Mouse (Mus musculus) Patski (cell line): Measurements from ENCODE around the gene Mrm1. TPM values are rescaled to one million over a fixed set of nuclear protein-coding genes. Genes with fewer than 3 reads are reported as not detected.

ENCODE experiments used
- ATAC-seq: fragments of 100-300 bp; one replicate; pipeline ENCODE4 v1.8.0; 2021
- CTCF ChIA-PET: fragments of 350-600 bp; sonication (Branson Sonifier 250); formaldehyde crosslinking; loops from one replicate; lab custom pipeline; 2022; ENCODE audit warnings: inconsistent platforms; lab: Charles Lee
- POLR2A ChIA-PET: fragments of 350-600 bp; sonication (Branson Sonifier 250); formaldehyde crosslinking; loops from one replicate; lab custom pipeline; 2022; ENCODE audit warnings: antibody characterized with exemption, inconsistent platforms; lab: Charles Lee
- DNase-seq: peaks from one replicate; pipeline ENCODE4 v3.0.0-alpha.2; 2011; ENCODE audit warnings: low read depth, low spot score
- H3K27me3 ChIP-seq: fragments of 371-371 bp; one replicate; pipeline ENCODE4 v1.5.1; 2021
- CTCF ChIP-seq: fragments of 100-300 bp; IDR thresholded peaks from one replicate; pipeline ENCODE4 v1.5.1; 2021
- in situ Hi-C: fragments of 300-500 bp; cut with MboI; formaldehyde crosslinking; loops from 3 replicates; pipeline ENCODE4 v1.11.1; 2018; ENCODE audit warnings: low pct_unique_long_range_greater_than_20kb, mixed read lengths
- polyA plus RNA-seq: library from polyadenylated mRNA; unstranded; gene quantifications from one replicate; pipeline ENCODE4 v1.2.3, GENCODE M21; 2021

The Mrm1 gene
- polyA plus RNA-seq, 1 experiment from 2014 or later: 16.7 TPM

DNA sequence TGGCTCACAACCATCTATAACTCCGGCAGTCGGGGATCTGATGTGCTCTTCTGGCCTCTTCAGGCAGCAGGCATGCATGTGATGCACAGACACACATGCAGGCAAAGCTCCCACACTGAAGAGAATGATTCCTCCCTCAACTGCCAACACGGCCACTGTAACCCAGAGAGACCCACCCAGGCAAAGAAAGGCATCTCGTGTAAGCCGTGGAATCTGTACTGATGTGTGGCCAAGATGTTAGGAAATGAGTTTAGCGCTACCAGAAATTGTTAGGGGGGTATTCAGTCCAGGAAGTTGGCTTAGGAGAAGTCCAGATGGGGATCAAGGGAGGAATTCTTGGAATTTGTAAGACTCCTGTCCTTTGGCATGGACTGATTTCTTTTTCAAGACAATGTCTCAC is 28.9 kb downstream of the Mrm1 start:
- no peaks in the 10 kb centered on the region for H3K27me3 ChIP-seq
- ChIA-PET CTCF (interaction anchor here (0.6 kb wide), 1 partner anchor 360 kb away, joined by 3 read pairs; no protein-coding TSS in a partner anchor), POLR2A (interaction anchor here (0.6 kb wide), 1 partner anchor 601 kb away, joined by 3 read pairs; no protein-coding TSS in a partner anchor)
- peak; percentile 55 for DNase-seq
- in situ Hi-C loops: loop anchor here (5.0 kb wide), 1 partner anchor 63 kb away; no protein-coding TSS in a partner anchor
- no peak for TF ChIP-seq CTCF
- ATAC-seq: peak; percentile 79

DNA sequence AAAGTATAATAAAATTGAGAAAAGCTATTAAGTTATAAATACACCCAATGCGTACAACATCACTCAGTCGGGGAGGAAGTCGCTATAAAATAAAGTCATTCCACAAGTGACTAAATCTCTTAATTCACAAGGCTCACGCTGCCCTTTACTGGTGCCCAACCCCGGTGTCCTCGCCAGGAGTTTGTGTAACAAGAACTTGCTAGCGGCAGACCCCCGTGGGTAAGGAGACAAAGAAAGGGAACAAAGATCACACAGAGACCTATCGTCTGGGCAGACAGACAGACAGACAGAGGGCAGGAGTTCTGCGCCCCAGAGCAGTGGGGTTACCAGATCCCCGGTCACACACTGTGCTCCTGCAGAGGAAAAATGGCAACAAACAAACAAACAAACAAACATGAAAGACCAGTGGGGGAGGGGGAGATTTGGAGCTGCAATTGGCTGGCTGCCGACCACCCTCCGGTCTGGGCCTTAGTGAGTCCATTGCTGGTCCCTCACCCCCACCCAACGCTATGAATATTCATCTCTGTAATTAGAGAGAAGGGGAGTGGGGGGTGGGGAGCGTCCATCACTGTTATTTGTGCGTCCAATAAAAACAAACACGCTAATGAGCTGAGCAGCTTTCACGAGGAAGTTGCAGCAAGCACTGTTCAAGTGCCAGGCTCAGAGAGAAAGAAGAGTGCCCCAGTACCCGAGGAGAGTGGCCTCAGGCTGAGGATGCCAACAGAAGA is 39.0 kb downstream of the Mrm1 start:
- TF ChIP-seq CTCF: no peak
- ATAC-seq (no peak), DNase-seq (no peak)
- no peaks in the 10 kb centered on the region for H3K27me3 ChIP-seq
- CTCF ChIA-PET: no interaction called here
- POLR2A ChIA-PET: no interaction called here
- in situ Hi-C loops: no loop called here

DNA sequence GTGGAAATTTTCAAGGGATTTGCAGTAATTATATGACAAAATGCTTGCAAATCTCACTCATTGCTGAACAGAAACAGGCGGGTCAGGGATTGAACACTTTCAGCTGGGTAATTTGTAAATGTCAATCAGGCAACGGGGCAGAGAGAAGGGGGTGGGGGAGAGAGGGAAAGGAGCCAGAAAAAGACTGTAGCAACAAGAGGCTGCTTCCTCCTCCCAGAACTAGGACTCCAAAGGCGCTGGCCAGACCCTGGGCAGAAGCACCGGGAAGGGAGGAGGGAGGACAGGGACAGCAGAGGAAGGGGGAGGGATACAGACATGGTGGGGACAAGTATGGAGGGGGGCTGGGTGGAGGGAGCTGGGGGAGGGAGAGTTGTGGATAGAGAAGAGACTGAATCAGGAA is 43.8 kb downstream of the Mrm1 start:
- CTCF ChIA-PET: no interaction called here
- in situ Hi-C loops: no loop called here
- TF ChIP-seq CTCF: no peak
- DNase-seq (no peak), ATAC-seq (no peak)
- POLR2A ChIA-PET: no interaction called here
- no peaks in the 10 kb centered on the region for H3K27me3 ChIP-seq

DNA sequence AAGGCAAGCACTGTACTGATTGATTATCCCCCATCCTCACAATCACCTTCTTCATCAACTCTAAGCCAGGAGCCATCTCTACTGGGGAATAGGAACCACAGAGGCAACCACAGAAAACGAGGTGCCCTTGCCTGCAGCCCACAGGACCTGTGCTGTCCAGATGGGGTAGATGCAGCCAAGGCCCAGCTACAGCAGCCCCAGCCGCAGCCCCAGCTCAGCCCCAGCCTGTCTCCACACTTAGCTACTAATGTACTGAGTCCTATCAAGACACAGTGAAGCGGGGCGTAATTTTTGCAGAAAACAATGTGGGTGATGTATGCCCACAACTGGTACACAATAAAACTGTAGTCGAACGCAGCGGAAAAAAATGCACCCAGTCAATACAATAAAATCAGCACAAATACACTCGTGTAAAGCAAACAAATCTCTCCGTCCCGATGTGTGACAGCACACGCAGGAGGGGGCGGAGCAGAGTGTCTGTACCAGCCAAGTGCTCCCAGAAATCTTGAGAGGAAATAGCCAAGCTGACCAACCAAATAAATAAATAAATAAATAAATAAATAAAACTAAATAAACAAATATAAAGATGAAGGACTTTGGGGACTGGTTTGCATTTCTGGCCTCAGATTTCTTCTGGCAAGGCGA is 44.3 kb downstream of the Mrm1 start:
- TF ChIP-seq CTCF: no peak
- ChIA-PET CTCF (no interaction called here), POLR2A (no interaction called here)
- in situ Hi-C loops: no loop called here
- no peak for DNase-seq
- no peaks in the 10 kb centered on the region for H3K27me3 ChIP-seq
- no peak for ATAC-seq

DNA sequence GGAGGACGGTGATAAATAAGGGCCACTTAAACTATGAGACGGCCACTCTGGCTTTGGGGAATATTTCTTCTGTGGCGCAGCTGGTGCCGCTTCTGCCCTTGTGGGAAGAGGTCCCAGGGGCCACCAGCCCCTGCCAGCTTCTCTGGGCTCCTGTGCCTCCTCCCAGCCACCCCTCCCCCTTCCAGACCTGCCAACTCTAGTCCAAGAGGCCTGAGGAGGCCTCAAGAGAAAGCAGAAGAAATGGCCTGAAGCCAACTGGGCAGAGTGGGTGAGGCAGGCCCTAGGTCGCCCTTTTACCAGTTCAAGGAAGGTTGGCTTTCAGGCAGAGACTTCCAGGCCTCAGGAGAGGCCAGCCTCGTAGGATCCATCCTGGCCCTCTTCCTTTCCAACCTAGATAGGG is 51.4 kb downstream of the Mrm1 start:
- CTCF ChIA-PET: no interaction called here
- no peak for TF ChIP-seq CTCF
- POLR2A ChIA-PET: no interaction called here
- in situ Hi-C loops: no loop called here
- no peaks in the 10 kb centered on the region for H3K27me3 ChIP-seq
- ATAC-seq (no peak), DNase-seq (no peak)

DNA sequence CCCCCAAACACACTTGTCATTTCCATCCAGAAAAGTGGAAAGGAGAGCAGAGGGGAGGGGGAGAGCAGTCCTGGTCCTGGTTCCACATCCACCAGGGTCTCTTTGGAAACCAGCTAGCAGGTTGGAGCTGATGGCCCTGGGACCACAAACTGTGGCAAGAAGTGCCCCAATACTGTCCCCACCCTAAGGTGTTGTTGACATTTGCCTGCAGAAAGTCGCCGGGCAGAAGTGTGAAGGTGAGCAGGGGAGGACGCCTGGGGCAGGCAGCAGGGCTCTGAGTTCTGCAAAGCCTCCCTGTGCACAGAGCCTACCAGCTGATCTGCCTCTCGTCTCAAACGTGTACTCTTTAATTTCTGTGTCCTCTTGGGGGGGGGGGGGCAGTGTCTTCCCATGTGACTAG is 54.2 kb downstream of the Mrm1 start:
- H3K27me3 ChIP-seq: no peaks in the 10 kb centered on the region
- POLR2A ChIA-PET: no interaction called here

DNA sequence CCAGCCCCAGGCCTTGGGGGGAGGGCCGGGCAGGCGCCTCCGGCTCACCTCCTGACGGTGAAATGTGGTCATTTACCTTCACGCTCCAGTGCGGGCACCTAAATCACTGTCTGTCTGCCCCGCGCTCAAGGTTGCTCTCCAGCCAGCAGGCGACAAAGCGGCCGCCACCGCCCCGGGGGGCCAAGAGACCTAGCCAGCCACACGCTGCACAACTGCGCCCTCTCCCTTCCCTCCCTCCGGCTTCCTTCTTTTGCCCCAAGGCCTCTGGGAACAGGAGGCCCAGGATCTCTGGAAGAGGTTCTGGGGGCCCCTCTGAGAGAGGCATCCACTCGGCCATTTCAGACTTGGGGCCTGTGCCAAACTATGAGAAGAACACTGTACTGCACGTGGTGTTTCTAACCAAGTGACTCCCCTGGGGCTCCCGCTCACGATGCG is 54.8 kb downstream of the Mrm1 start:
- in situ Hi-C loops: no loop called here
- TF ChIP-seq CTCF: no peak
- DNase-seq: peak; percentile 38
- ChIA-PET CTCF (no interaction called here), POLR2A (no interaction called here)
- no peaks in the 10 kb centered on the region for H3K27me3 ChIP-seq
- peak; percentile 31 for ATAC-seq

More for the DNA sequence above, 54.2 kb downstream of the Mrm1 start:
- CTCF ChIA-PET: no interaction called here
- in situ Hi-C loops: no loop called here
- no peak for ATAC-seq
- no peak for DNase-seq
- no peak for TF ChIP-seq CTCF

DNA sequence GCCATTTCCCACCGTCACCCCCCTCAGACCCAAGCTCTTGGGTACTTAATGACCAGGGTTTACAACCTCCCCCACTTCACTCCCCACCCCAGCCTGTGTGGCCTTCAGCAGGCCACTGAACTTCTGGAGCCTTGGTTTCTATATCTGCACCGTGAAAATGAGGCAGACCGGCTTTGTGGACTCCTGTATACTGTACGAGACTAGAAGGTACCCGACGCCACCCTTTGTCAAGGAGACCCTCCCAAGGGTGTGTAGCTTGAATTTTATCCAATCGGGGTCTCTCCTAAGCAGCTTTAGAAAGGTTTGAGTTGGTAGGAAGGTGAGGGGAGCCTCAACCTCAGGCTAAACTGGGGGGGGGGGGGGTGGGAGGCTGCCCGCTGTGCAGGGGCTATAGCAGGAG is 55.2 kb downstream of the Mrm1 start:
- ChIA-PET CTCF (no interaction called here), POLR2A (interaction anchor here (0.5 kb wide), 1 partner anchor 107 kb away, joined by 7 read pairs; no protein-coding TSS in a partner anchor)
- in situ Hi-C loops: no loop called here
- no peaks in the 10 kb centered on the region for H3K27me3 ChIP-seq
- ATAC-seq (peak; percentile 23), DNase-seq (no peak)
- no peak for TF ChIP-seq CTCF

Other genes with a start within 250 kb of the Mrm1 start
- gene Dhrs11, start 9.5 kb upstream of the Mrm1 start, polyA plus RNA-seq: 33.2 TPM
- gene Ggnbp2, start 51.3 kb upstream of the Mrm1 start, polyA plus RNA-seq: 100 TPM
- 27.3 TPM for gene Myo19, start 60.6 kb upstream of the Mrm1 start, polyA plus RNA-seq
- gene Pigw, start 60.8 kb upstream of the Mrm1 start, polyA plus RNA-seq: 12.2 TPM
- gene Znhit3, start 96.9 kb upstream of the Mrm1 start, polyA plus RNA-seq: 18.7 TPM
- not detected for gene Car4, start 138.3 kb upstream of the Mrm1 start, polyA plus RNA-seq